In genomic region chr10:57722363-57722762, GRCm38 (mm10) we compare ENCODE assay signal across 22 mouse cellular contexts.
"Had no signal": no experiment of that assay in that cellular context is flagged by ENCODE, and none has a peak within 500 bp of the region (broad histone marks: within the 10 kb centered on the region; RNA-seq: fewer than 3 reads in every experiment).

No protein-coding gene starts in this region.

- H3K9ac ChIP-seq: limb, embryonic 12.5 days; limb, embryonic 15.5 days; liver, embryonic 14.5 days; liver, postnatal 0 days; lung, embryonic 14.5 days; midbrain, embryonic 12.5 days; midbrain, embryonic 15.5 days; neural tube, embryonic 12.5 days; neural tube, embryonic 15.5 days had no signal

- DNase-seq: kidney, adult 18-20 months; kidney, adult 9 months; kidney, postnatal 25 days; layer of hippocampus, adult 9-11 months; liver, postnatal 0 days; lung, embryonic 14.5 days; right cerebral cortex, adult 18-20 months; right cerebral cortex, postnatal 25 days; spleen, adult 18-20 months; thymus, adult 18-20 months; thymus, postnatal 36 days had no signal

- H3K4me1 ChIP-seq: limb, embryonic 12.5 days; limb, embryonic 15.5 days; midbrain, embryonic 12.5 days; midbrain, embryonic 15.5 days; neural tube, embryonic 12.5 days; neural tube, embryonic 15.5 days had no signal

- H3K27ac ChIP-seq: kidney, postnatal 0 days; layer of hippocampus, adult 2 months; limb, embryonic 12.5 days; limb, embryonic 15.5 days; liver, embryonic 14.5 days; midbrain, embryonic 12.5 days; midbrain, embryonic 15.5 days; neural tube, embryonic 12.5 days; neural tube, embryonic 15.5 days had no signal

- H3K4me3 ChIP-seq: layer of hippocampus, adult 2 months; limb, embryonic 12.5 days; limb, embryonic 15.5 days; midbrain, embryonic 12.5 days; midbrain, embryonic 15.5 days; neural tube, embryonic 12.5 days; neural tube, embryonic 15.5 days had no signal

- H3K9me3 ChIP-seq: limb, embryonic 12.5 days; limb, embryonic 15.5 days; midbrain, embryonic 12.5 days; midbrain, embryonic 15.5 days; neural tube, embryonic 12.5 days; neural tube, embryonic 15.5 days had no signal

- H3K4me2 ChIP-seq: limb, embryonic 12.5 days; limb, embryonic 15.5 days; liver, embryonic 11.5 days; lung, embryonic 14.5 days; midbrain, embryonic 12.5 days; midbrain, embryonic 15.5 days; neural tube, embryonic 12.5 days; neural tube, embryonic 15.5 days had no signal

- H3K27me3 ChIP-seq: limb, embryonic 12.5 days; limb, embryonic 15.5 days; midbrain, embryonic 12.5 days; midbrain, embryonic 15.5 days; neural tube, embryonic 12.5 days; neural tube, embryonic 15.5 days had no signal

- ATAC-seq: liver, postnatal 0 days; lung, postnatal 0 days; midbrain, embryonic 15.5 days had no signal

- H3K36me3 ChIP-seq: limb, embryonic 12.5 days; limb, embryonic 15.5 days; midbrain, embryonic 12.5 days; midbrain, embryonic 15.5 days; neural tube, embryonic 12.5 days; neural tube, embryonic 15.5 days had no signal
